Mouse (Mus musculus): ENCODE results near the gene Gm10031.

The Gm10031 gene

DNA sequence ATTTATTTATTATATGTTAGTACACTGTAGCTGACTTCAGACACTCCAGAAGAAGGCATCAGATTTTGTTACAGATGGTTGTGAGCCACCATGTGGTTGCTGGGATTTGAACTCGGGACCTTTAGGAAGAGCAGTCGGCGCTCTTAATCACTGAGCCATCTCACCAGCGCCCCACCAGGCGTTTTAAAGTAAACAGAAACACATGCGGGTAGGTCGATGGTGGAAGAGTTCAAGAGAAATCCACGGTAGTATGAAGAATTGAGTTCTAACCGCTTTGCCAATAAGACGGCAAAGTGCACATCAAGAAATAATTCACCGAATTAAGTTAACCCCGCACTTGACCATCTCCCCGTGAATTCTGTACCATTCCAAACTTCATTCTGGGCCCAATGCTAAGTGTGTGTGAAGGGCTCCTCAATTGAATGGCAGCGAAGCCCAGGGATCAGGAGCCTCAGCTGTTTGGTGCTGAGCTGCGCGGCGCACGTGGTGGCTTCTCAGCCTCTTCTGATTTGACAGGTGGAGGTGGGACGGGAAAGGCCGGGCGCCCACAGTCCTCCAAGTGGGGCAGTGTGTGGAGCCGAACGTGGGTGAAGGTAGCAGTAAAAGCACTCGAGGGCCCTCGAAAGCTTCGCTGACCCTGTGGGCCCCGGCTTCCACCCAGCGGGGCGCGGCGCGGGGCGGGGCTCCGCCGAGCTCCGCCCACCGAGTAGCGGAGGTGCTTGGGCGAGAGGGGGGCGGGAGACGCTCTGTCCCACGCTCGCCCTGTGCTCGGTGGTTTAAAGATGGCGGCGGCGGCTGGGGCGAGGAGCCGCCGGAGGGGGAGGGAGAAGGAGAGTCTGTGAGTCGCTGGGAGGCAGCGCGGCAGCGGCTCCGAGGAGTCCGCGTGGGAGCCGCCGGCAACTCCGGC, 34.5 kb downstream of the Gm10031 start, which contains the start of gene Abl2:
Gene Abl2 (plus strand): TSS at position 763 of the 907 bp plus-strand sequence.
- DNase-seq = peak; percentile 90

DNA sequence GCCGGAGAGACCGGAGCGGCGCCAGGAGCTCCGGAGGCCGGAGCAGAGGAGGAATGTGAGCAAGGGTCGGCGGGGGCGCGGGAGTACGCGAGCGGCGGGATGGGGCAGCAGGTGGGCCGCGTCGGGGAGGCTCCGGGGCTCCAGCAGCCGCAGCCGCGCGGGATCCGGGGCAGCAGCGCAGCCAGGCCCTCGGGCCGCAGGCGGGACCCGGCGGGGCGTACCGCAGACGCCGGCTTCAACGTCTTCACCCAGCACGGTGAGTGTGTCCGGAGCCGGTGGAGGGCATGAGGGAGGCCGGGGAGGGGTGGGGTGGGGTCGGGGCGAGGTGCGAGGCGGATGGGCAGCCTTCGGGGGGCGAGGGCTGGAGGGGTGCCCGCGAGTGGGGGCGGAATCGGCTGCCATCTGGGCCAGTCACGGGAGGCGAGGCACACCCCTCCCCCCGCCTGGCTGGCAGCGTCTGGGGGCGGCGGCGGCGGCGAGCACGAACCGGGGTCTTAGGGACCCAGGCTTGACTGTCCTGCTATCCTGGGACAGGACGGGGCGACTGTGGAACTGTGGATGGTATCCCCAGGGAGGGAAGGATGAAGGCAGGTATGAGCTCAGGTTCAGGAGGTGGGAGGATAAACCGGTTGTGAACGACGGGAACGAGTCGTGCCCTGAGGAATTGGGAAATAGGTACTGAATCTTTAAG, 35.3 kb downstream of the Gm10031 start:
- DNase-seq = peak; percentile 68

DNA sequence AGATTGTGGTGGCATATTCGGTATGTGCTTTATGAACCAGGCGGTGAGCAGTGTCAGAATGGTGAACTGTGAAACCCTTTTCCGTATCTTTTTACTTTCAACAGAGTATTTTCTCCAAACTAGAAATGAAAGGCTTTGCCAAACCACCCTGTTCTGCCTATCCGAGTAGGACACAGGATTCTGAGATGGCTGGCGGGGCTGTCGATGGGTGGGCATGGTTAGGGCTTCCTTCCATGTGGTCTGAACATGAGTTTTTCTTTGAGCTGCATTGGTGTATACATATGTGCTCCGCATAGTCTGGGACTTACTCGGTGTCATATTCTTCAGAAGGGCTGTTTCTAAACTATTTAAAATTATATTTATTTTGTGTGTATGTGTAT, 35.8 kb downstream of the Gm10031 start:
- DNase-seq = no peak

DNA sequence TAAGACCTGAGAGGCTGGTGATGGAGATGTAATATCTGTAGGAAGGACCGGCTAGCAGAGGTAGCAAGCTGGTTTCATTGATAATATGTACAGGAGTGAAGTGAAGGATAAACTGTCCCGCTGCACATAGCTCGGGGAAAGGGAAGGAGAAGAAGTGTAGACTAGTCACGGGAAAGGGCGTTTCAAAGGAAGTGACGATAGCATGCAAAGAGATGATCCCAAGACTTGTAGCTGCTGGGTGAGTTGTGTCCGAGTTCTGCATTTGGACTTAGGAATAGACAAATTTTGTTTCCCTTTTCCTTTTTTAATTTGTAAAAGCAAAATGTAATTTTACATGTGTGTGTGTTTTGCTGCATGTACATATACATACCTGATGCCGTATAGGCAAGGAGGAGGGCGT, 36.7 kb downstream of the Gm10031 start:
- no peak for DNase-seq

DNA sequence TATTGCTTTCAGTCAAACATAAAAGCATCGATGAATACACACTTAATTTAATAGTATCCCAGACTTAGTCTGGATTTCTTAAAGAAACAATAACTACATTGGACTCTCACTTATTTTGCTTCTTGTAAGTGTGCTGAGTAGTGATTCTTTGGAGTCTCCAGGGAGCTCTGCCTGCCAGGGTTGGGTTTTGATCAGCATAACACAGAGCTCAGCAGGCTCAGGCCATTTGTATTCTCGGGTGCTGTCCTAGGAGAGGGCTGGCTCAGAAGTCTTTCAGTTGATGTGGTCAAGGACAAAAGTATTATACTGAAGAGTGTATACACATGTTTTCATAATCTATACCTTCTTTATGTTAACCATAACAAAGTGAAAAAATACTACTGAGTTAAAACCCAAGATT, 41.5 kb downstream of the Gm10031 start:
- no peak for DNase-seq

DNA sequence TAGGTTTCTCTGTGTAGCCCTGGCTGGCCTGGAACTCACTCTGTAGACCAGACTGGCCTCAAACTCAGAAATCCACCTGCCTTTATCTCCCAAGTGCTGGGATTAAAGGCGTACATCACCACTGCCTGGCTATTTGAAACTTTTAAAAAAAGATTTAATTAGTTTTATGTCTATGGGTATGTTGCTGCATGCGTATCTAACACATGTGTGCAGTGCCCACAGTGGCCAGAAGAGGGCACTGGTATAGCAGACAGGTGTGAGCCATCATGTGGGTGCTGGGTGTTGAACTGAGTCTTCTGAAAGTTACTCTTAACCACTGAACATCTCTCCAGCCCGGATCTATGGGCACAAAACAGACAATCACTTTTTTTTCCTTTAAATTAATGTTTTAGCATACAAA, 42.3 kb downstream of the Gm10031 start:
- DNase-seq = peak; percentile 43

DNA sequence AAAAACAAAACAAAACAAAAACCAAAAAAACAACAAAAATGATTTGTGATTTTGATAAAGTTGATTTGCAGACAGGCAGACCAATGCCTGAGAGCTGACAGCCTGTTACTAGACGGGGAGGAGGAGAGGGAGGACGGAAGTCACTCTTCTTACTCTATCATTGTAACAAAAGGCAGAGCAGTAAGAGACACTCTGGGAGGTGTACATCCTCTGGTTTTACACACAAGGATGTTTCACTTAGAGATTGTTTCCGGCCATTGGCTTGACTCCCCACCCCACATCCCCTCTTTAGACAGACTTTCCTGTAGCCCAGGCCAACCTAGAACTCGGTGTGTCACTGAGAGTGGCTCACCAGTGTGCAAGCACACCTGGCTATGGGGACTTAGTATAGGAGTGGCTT, 45.8 kb downstream of the Gm10031 start:
- peak; percentile 11 for DNase-seq

DNA sequence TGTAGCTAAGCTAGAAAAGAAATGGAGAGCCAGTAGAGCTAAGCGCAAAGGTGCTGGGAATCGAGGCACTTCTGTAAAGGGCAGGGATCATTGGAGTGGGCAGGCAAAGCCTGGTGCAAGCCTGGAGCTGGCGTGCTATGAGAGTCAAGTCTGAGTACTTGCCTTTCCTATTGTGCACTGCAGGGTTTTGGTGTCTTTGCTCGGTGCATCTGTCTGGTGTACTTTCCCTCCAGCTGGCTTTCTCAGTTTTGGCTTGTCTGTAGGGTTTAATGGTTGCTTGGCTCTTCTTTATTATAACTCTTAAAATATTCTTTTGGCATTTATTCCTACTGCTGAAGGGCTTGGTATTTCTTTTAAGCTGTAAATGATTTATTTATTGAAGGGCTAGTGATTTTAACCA, 49.1 kb downstream of the Gm10031 start:
- DNase-seq = no peak
